Mouse (Mus musculus): ENCODE results near the gene Trp73. TPM values are rescaled to one million over a fixed set of nuclear protein-coding genes. Genes with fewer than 3 reads are reported as not detected.

The Trp73 gene
- total and polyA plus RNA-seq, 2 experiments from 2014 or later = not detected

GRCm38 (mm10) chr4:154177257-154177656 is 37.2 kb upstream of the Trp73 start:
- Histone ChIP-seq H3K27ac (ENCODE audit: low read depth) (no peak overlapping the region), H3K9ac (replicated peaks; ENCODE audit: low read depth, low read length) (no peak overlapping the region), H3K36me3 (replicated peaks; ENCODE audit: control insufficient read depth, insufficient read depth, low read length) (no peaks in the 10 kb centered on the region), H3K9me3 (replicated peaks; ENCODE audit: control insufficient read depth, low read length) (no peaks in the 10 kb centered on the region), H3K27me3 (ENCODE audit: control insufficient read depth, insufficient read depth, low read length) (peaks cover 14% of the 10 kb centered on the region), H3K4me2 (ENCODE audit: low read depth, low read length) (no peak overlapping the region), H3K4me1 (ENCODE audit: control insufficient read depth, insufficient read depth) (no peaks in the 10 kb centered on the region), H3K4me3 (ENCODE audit: low read depth, low read length) (no peak overlapping the region)
- ATAC-seq (ENCODE audit: insufficient read depth, low read depth) (peak; percentile 62), DNase-seq (ENCODE audit: low spot score) (no peak)
- WGBS = 42% methylated on average over 8 of the region's 8 CpGs
- TF ChIP-seq CTCF (IDR thresholded peaks at IDR 0.05; ENCODE audit: low read depth) (no peak), EP300 (IDR thresholded peaks at IDR 0.05; ENCODE audit: low read depth) (no peak)

- H3K27ac ChIP-seq (ENCODE audit: low read depth) = no peak overlapping the region
- H3K4me2 ChIP-seq (ENCODE audit: low read depth, low read length) = peak overlapping the region; percentile 71
- ATAC-seq (ENCODE audit: insufficient read depth, low read depth) (no peak), DNase-seq (ENCODE audit: low spot score) (no peak)
- H3K9me3 ChIP-seq (replicated peaks; ENCODE audit: control insufficient read depth, low read length) = no peaks in the 10 kb centered on the region
- WGBS = 34% methylated on average over 13 of the region's 13 CpGs
- H3K4me3 ChIP-seq (ENCODE audit: low read depth, low read length) = peak overlapping the region; percentile 53
- no peaks in the 10 kb centered on the region for H3K36me3 ChIP-seq (replicated peaks; ENCODE audit: control insufficient read depth, insufficient read depth, low read length)
- H3K27me3 ChIP-seq (ENCODE audit: control insufficient read depth, insufficient read depth, low read length) = peaks cover 53% of the 10 kb centered on the region
- TF ChIP-seq CTCF (IDR thresholded peaks at IDR 0.05; ENCODE audit: low read depth) = no peak
- TF ChIP-seq EP300 (IDR thresholded peaks at IDR 0.05; ENCODE audit: low read depth) = no peak
- H3K4me1 ChIP-seq (ENCODE audit: control insufficient read depth, insufficient read depth) = no peaks in the 10 kb centered on the region
- no peak overlapping the region for H3K9ac ChIP-seq (replicated peaks; ENCODE audit: low read depth, low read length)
Measured at GRCm38 (mm10) chr4:154171931-154172604, 32.1 kb upstream of the Trp73 start.

- H3K4me2 ChIP-seq (ENCODE audit: low read depth, low read length) = peak overlapping the region; percentile 71
- no peaks in the 10 kb centered on the region for H3K36me3 ChIP-seq (replicated peaks; ENCODE audit: control insufficient read depth, insufficient read depth, low read length)
- TF ChIP-seq CTCF (IDR thresholded peaks at IDR 0.05; ENCODE audit: low read depth) (no peak), EP300 (IDR thresholded peaks at IDR 0.05; ENCODE audit: low read depth) (no peak)
- no peaks in the 10 kb centered on the region for H3K9me3 ChIP-seq (replicated peaks; ENCODE audit: control insufficient read depth, low read length)
- WGBS = 2% methylated on average over 37 of the region's 37 CpGs
- peaks cover 53% of the 10 kb centered on the region for H3K27me3 ChIP-seq (ENCODE audit: control insufficient read depth, insufficient read depth, low read length)
- no peak overlapping the region for H3K27ac ChIP-seq (ENCODE audit: low read depth)
- ATAC-seq (ENCODE audit: insufficient read depth, low read depth) (no peak), DNase-seq (ENCODE audit: low spot score) (no peak)
- no peak overlapping the region for H3K9ac ChIP-seq (replicated peaks; ENCODE audit: low read depth, low read length)
- peak overlapping the region; percentile 53 for H3K4me3 ChIP-seq (ENCODE audit: low read depth, low read length)
- no peaks in the 10 kb centered on the region for H3K4me1 ChIP-seq (ENCODE audit: control insufficient read depth, insufficient read depth)
Measured at GRCm38 (mm10) chr4:154171151-154171930, 31.3 kb upstream of the Trp73 start.

GRCm38 (mm10) chr4:154170506-154171150 is 30.6 kb upstream of the Trp73 start, which contains the start of gene Megf6:
Gene Megf6 (plus strand): TSS chr4:154170730.
- no peak within 1 kb of the TSS for H3K27ac ChIP-seq (ENCODE audit: low read depth)
- no peaks in the 10 kb centered on the region for H3K9me3 ChIP-seq (replicated peaks; ENCODE audit: control insufficient read depth, low read length)
- H3K4me3 ChIP-seq (ENCODE audit: low read depth, low read length) = peak within 1 kb of the TSS; percentile 53
- TF ChIP-seq EP300 (IDR thresholded peaks at IDR 0.05; ENCODE audit: low read depth) (no peak), CTCF (IDR thresholded peaks at IDR 0.05; ENCODE audit: low read depth) (no peak)
- ATAC-seq (ENCODE audit: insufficient read depth, low read depth) (peak; percentile 70), DNase-seq (ENCODE audit: low spot score) (no peak)
- no peaks in the 10 kb centered on the region for H3K4me1 ChIP-seq (ENCODE audit: control insufficient read depth, insufficient read depth)
- H3K4me2 ChIP-seq (ENCODE audit: low read depth, low read length) = peak within 1 kb of the TSS; percentile 71
- no peak within 1 kb of the TSS for H3K9ac ChIP-seq (replicated peaks; ENCODE audit: low read depth, low read length)
- 0% methylated on average over 54 of the region's 61 CpGs for WGBS
- H3K27me3 ChIP-seq (ENCODE audit: control insufficient read depth, insufficient read depth, low read length) = peaks cover 53% of the 10 kb centered on the region
- no peaks in the 10 kb centered on the region for H3K36me3 ChIP-seq (replicated peaks; ENCODE audit: control insufficient read depth, insufficient read depth, low read length)

- no peaks in the 10 kb centered on the region for H3K36me3 ChIP-seq (replicated peaks; ENCODE audit: control insufficient read depth, insufficient read depth, low read length)
- no peak for TF ChIP-seq EP300 (IDR thresholded peaks at IDR 0.05; ENCODE audit: low read depth)
- H3K27ac ChIP-seq (ENCODE audit: low read depth) = no peak overlapping the region
- H3K4me1 ChIP-seq (ENCODE audit: control insufficient read depth, insufficient read depth) = no peaks in the 10 kb centered on the region
- H3K4me3 ChIP-seq (ENCODE audit: low read depth, low read length) = peak overlapping the region; percentile 53
- 1% methylated on average over 15 of the region's 15 CpGs for whole genome bisulfite sequencing
- no peak for ATAC-seq (ENCODE audit: insufficient read depth, low read depth)
- H3K9ac ChIP-seq (replicated peaks; ENCODE audit: low read depth, low read length) = no peak overlapping the region
- H3K9me3 ChIP-seq (replicated peaks; ENCODE audit: control insufficient read depth, low read length) = no peaks in the 10 kb centered on the region
- DNase-seq (ENCODE audit: low spot score) = no peak
- H3K27me3 ChIP-seq (ENCODE audit: control insufficient read depth, insufficient read depth, low read length) = peaks cover 53% of the 10 kb centered on the region
- H3K4me2 ChIP-seq (ENCODE audit: low read depth, low read length) = peak overlapping the region; percentile 71
Measured at GRCm38 (mm10) chr4:154170021-154170420, 30.0 kb upstream of the Trp73 start.

Measured in heart, postnatal 0 days (tissue).